Mouse (Mus musculus) 3134 (cell line): Measurements from ENCODE around the gene 2310057M21Rik.

Source experiments
- DNase-seq: peaks from one replicate; pipeline ENCODE4 v3.0.0-alpha.2; 2011; ENCODE audit warnings: low spot score; ENCODE audit not compliant: insufficient read length; ENCODE audit errors: extremely low read depth

The 2310057M21Rik gene

DNA sequence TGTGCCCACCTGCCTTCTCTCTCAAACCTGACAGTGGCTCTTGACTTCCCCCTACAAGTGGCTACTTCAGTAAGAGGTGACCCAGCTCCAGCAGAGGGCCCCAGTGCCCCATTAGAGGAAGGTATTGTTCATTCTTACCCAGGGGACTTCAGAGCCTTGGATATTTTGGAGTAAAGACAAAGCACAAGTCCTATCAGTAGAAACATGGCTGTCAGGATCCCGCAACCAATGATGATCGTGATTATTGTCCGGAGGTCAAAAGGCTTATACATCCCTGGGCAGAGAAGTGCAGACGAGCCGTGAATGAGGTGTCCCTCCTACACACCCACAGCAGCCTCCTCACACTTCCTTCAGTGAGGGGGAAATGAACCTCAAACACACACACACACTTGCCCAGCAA lies 35.5 kb downstream of the 2310057M21Rik start:
- DNase-seq: no peak

DNA sequence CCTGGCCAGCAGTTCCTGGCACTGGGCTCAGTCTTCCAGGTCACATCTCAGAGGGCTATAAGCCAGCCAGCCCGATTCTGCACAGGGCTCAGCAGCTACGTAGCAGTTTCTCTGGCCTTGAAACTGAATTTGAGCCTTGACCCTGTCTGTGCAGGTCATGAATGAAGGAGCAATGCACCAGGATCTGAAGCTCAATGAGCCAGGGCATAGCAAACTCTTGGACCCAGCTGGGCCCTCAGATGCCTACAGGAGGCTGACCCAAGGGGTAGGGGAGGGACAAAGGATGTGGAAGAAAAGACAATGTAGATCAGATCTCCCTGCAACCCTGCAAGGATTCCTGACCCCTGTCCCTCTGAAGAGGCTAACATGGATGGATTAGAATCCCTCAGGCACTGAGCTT lies 40.4 kb downstream of the 2310057M21Rik start, which contains the start of gene Cuzd1:
Cuzd1 (minus strand) TSS at position 101 of the 400 bp plus-strand sequence.
- DNase-seq: no peak

DNA sequence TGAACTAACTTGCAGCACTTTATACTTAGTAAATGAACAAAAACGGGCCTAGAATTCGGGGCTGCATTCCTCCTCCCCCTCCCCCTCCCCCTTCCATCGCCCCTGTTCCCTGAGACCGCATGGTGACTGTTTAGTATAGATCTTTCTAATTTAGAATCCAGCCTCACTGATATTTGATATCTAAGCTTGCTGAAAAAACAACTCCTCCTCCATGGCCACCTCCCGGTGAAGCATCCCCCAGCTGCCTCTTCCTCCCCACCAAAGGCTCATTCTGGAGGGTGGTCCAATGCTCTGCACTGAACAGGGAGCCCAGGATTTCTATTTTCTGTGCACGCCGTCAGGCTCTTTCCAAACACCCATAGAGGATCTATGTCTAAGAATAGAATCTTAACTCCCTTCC lies 44.2 kb downstream of the 2310057M21Rik start:
- no peak for DNase-seq

DNA sequence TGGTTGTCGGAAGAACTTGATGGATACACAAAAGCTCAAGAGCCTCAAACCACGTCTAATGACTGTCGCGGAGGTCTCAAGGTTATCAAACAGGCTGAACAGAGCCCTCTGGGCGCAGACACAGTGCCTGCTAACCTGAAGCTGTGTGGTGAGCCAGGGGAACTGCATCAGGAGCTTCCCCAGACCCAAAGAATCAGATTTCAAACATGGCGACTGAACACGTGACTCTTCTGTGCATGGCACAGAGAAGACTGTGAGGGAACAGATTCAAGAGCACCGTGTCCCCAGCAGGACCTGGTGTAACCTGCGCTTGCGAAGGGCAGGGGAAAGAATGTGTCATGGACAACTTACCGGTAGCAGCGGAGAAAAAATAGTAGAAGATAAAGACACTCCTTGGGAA lies 45.0 kb downstream of the 2310057M21Rik start:
- DNase-seq: no peak

DNA sequence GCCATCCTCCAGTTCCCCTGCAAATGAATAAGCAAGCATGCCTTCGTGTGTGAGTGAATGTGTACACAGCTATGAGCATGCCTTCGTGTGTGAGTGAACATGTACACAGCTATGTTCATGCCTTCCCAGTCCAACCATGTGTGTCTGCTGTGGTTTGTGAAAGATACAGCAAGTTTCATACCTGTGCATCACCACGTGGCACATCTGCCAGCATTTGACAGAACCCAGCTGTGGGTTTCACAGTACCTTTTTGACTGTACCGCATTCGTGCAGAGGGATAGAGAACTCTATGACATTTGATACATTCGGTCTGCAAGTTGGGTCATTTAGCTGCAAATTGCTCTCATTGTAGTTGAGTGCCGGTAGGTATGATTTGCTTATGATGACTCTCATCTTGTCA lies 48.1 kb downstream of the 2310057M21Rik start:
- DNase-seq: no peak

DNA sequence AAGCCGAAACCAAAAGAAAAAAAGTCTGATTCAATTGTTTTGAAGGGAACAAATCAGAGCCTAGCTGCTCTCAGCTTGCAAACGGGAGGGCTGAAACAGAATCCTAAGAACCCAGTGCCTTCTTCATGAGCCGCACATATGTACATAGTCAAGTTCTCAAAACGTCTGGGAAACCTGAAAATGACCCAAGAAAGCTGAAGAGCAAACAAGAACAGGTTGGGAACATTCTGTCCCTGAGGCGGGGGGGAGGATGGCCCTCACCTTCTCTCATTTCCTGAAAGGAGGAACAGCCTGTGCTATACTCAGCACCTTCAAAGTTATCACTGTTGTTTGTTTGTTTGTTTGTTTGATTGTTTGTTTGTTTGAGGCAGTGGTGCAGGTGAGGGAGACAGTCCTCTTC lies 55.8 kb downstream of the 2310057M21Rik start:
- no peak for DNase-seq

DNA sequence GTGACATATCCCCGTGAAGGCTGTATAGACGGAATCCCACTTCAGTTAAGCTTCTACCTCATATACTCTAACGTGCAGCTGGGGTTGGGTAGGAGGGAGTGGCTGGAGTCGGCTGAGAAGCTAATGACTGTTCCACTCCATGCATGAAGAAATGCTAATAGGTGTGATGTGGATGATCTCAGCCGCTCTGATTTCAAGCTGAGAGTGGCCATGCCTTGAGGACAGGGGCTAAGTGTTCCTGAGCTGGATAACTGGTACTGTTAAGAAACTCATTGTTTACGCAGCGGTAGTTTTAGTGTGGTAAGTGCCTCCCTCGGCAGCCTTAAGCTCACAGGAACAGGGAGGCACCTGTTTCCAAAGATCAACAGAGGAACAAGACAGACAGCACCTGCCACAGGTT lies 59.2 kb downstream of the 2310057M21Rik start:
- DNase-seq: no peak

DNA sequence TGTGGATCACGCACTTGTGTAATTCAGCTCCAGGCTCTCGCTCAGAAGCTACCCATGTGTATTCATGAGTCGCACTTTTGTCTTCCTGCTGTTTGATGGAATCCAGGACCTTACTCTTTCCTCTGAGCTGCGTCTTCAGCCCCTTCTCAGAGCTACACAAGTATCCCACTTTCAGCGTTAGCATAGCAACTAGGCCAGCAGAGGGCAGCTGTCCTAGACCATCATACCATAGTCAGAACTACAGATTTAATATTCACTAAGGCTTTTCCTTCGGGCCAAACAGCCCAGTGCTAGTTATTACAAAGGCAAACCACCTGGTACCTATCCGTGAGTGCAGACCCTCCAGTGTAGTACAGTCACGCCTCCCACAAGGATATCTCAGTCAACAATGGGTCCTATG lies 65.4 kb downstream of the 2310057M21Rik start:
- DNase-seq: no peak
